Mouse (Mus musculus) erythroblast, embryonic 14.5 days (primary cell): ENCODE data around the gene Afg1l.

Experiments
- GATA1 ChIP-seq: IDR thresholded peaks from 2 replicates; pipeline ENCODE4 v1.6.1; 2012; ENCODE audit warnings: low read length, inconsistent platforms, mixed read lengths
- TAL1 ChIP-seq: IDR thresholded peaks from 3 replicates; pipeline ENCODE4 v1.6.1; 2012; ENCODE audit warnings: low read length, inconsistent platforms, mixed read lengths

DNA sequence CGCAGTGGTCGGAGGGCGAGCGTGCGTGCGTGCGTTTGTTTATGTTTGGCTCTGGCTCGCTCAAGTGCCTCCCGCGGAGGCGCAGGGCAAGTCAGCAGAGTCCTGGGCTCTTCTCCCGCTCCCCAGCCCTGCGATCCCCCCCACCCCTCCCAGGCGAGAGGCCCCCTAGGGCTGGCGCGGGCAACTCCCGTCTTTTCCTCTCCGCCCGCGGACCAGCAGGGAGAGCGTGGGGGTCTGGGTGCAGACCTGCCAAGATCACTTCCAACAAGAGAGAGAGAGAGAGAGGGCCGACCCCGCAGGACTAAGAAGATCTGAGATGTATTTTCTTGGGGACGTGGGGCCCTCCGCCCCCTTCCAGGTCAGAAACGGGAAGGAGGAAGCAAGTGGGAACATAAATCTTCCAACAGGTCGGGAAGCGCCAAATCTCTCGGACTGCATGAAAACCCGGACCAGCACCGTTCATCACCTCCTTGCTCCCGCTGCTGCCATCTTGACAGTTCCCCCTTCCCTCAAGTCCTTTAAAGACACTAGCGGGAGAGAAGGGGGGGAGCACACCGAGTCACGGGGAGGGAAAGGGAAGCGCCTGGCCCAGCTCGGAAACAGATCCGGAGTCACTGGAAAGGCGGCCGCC, 202.4 kb downstream of the Afg1l start:
- TF ChIP-seq GATA1: no peak
- TF ChIP-seq TAL1: no peak
